Mouse (Mus musculus): ENCODE measurements around the gene Fsip1.

- TF ChIP-seq CTCF (IDR thresholded peaks at IDR 0.05; ENCODE audit: control insufficient read depth, insufficient read depth, insufficient replicate concordance, low read depth, low read length) (peak; percentile 79), POLR2A (IDR thresholded peaks at IDR 0.05; ENCODE audit: control insufficient read depth, low read depth, low read length) (no peak)
Observed at GRCm38 (mm10) chr2:118199867-118200266, 56.9 kb downstream of the Fsip1 start.

Measured in testis, adult 2 months (tissue).